In genomic region chr15:84284059-84284458, GRCm38 (mm10) we compare ENCODE assay signal across 9 mouse cellular contexts. TPM values are rescaled to one million over a fixed set of nuclear protein-coding genes. Genes with fewer than 3 reads are reported as not detected.
A peak's percentile ranks its signal among the peaks of the same experiment; 100 is the strongest.
DNase-seq lines count a peak whose midpoint lies in the region; TF ChIP-seq lines count a peak whose summit lies in the region.
"Had no signal": no experiment of that assay in that cellular context is flagged by ENCODE, and none has a peak within 500 bp of the region (broad histone marks: within the 10 kb centered on the region; RNA-seq: fewer than 3 reads in every experiment).

No protein-coding gene starts in this region.

- H3K9me3 ChIP-seq in ES-E14 (ENCODE audit: control insufficient read depth, insufficient read depth, low read depth, low read length): no peaks in the 10 kb centered on the region

- TF ChIP-seq CTCF in cortical plate, adult 2 months (IDR thresholded peaks at IDR 0.05; ENCODE audit: extremely low read depth, insufficient read depth, low read length): peak; percentile 63

- peaks cover 0 to 6% of the 10 kb centered on the region in 2 experiments; a peak in 1 of 4 replicates for H3K4me1 ChIP-seq in ES-E14 (ENCODE audit: control insufficient read depth in 2 of 2, insufficient read depth in 2 of 2, low read length in 2 of 2, poor library complexity in 1 of 2)
- H3K4me1 ChIP-seq in cortical plate, adult 2 months (ENCODE audit: control insufficient read depth, insufficient read depth, low read length): no peaks in the 10 kb centered on the region

- H3K9ac ChIP-seq in ES-E14 (ENCODE audit: insufficient read depth, low read depth, low read length, poor library complexity, severe bottlenecking): no peak overlapping the region
- H3K9ac ChIP-seq: embryonic facial prominence, embryonic 13.5 days had no signal

- intact Hi-C loops in heart, postnatal 14 days (cut with DNase I): loop anchor here (2.0 to 5.0 kb wide), 2 partner anchors 71 to 328 kb away; no protein-coding TSS in a partner anchor

- peaks cover 8% of the 10 kb centered on the region; the same call in 1 of the 2 replicates for H3K36me3 ChIP-seq in ES-E14 (ENCODE audit: control insufficient read depth, insufficient read depth, low read length, poor library complexity, severe bottlenecking)
- H3K36me3 ChIP-seq: embryonic facial prominence, embryonic 13.5 days had no signal

- H3K4me3 ChIP-seq in ES-E14 (ENCODE audit: insufficient read depth in 1 of 2, low read depth in 1 of 2, low read length in 2 of 2, poor library complexity in 1 of 2, severe bottlenecking in 1 of 2): no peak overlapping the region
- H3K4me3 ChIP-seq in cortical plate, adult 2 months (ENCODE audit: insufficient read depth, low read length): no peak overlapping the region
- H3K4me3 ChIP-seq: embryonic facial prominence, embryonic 13.5 days had no signal

- in situ Hi-C loops in ES-E14 (cut with MboI; ENCODE audit: low sequenced_read_pairs in 2 of 2, unreplicated experiment in 2 of 2): no loop called here

- no peak for TF ChIP-seq POLR2A in cortical plate, adult 2 months (IDR thresholded peaks at IDR 0.05; ENCODE audit: extremely low read depth, insufficient read depth, low read length)

- peak; percentile 37 to 61 for DNase-seq in heart, postnatal 14 days
- no peak for DNase-seq in heart, adult 9 months (ENCODE audit: low spot score in 2 of 2)
- DNase-seq in 416B (ENCODE audit: low read depth) (peak; percentile 33), ES-E14 (ENCODE audit: low read depth, low spot score) (peak; percentile 37)
- peak; percentile 62 for DNase-seq in lung, postnatal 14 days
- peak; percentile 84 for DNase-seq in thymus, postnatal 4 days
- no peak for DNase-seq in frontal cortex, postnatal 10 days (ENCODE audit: low spot score in 2 of 2)

- no peak overlapping the region for H3K27ac ChIP-seq in ES-E14 (ENCODE audit: insufficient read depth, low read depth, low read length, poor library complexity, severe bottlenecking)
- no peak overlapping the region for H3K27ac ChIP-seq in cortical plate, adult 2 months (ENCODE audit: insufficient read depth, low read length)
- H3K27ac ChIP-seq: embryonic facial prominence, embryonic 13.5 days had no signal

TF ChIP-seq in ES-E14, 5 proteins besides CTCF, POLR2A, EP300 and RAD21:
- TF ChIP-seq ZC3H11A (IDR thresholded peaks at IDR 0.05; ENCODE audit: borderline replicate concordance, low read depth, low read length) (peak; percentile 9; the same call in 1 of the 2 replicates), ZNF384 (IDR thresholded peaks at IDR 0.05; ENCODE audit: low read depth, low read length) (no peak), MAFK (IDR thresholded peaks at IDR 0.05; ENCODE audit: insufficient read depth, low read depth, low read length) (no peak), CHD2 (IDR thresholded peaks at IDR 0.05; ENCODE audit: low read depth, low read length) (no peak), HCFC1 (IDR thresholded peaks at IDR 0.05; ENCODE audit: borderline replicate concordance, insufficient read depth, low read length) (no peak)

RNA-seq across cellular contexts. Expression of gene Parvg, which starts 39.8 kb away (rescaled TPM):
- total RNA-seq in heart, postnatal 14 days (2021): 1 to 10 TPM; 2.1 to 5.2 TPM
- total RNA-seq in ES-E14 (2012; rRNA removed): 1.3 TPM in 2 replicates
- 5.6 and 7.1 TPM in 2 replicates for polyA plus RNA-seq in cortical plate, adult 2 months (2012; rRNA removed)

RNA-seq across cellular contexts. Expression of gene Parvb, which starts 52.2 kb away (rescaled TPM):
- total RNA-seq in heart, postnatal 14 days (2021): 100 to 1,000 TPM; 149 to 151 TPM
- total RNA-seq in ES-E14 (2012; rRNA removed): 10.8 and 18.6 TPM in 2 replicates
- 12.1 and 13.8 TPM in 2 replicates for polyA plus RNA-seq in cortical plate, adult 2 months (2012; rRNA removed)

Comparison
In these comparisons a context has a peak if more than half of its experiments do, and no peak if none do; other contexts are left out.
1. DNase-seq: peak in heart, postnatal 14 days (2 of 2), 416B (single experiment), ES-E14 (single experiment), lung, postnatal 14 days (single experiment) and thymus, postnatal 4 days (single experiment); none in heart, adult 9 months (0 of 2) and frontal cortex, postnatal 10 days (0 of 2).